Mouse (Mus musculus) erythroblast, embryonic 14.5 days (primary cell): ENCODE results near the gene Tshz2. TPM values are rescaled to one million over a fixed set of nuclear protein-coding genes. Genes with fewer than 3 reads are reported as not detected.

Experiments
- H3K27me3 ChIP-seq: 2 replicates; pipeline ENCODE4 v1.6.1; 2012; ENCODE audit warnings: inconsistent platforms; ENCODE audit not compliant: control insufficient read depth
- H3K36me3 ChIP-seq: 2 replicates; pipeline ENCODE4 v1.6.1; 2012; ENCODE audit warnings: mild to moderate bottlenecking, inconsistent platforms; ENCODE audit not compliant: control insufficient read depth
- H3K4me1 ChIP-seq: 2 replicates; pipeline ENCODE4 v1.6.1; 2012; ENCODE audit warnings: inconsistent platforms; ENCODE audit not compliant: control insufficient read depth
- H3K4me3 ChIP-seq: replicated peaks from 2 replicates; pipeline ENCODE3; 2012; ENCODE audit warnings: moderate library complexity, mild to moderate bottlenecking, inconsistent platforms
- H3K9me3 ChIP-seq: 2 replicates; pipeline ENCODE4 v1.6.1; 2012; ENCODE audit warnings: low read length, inconsistent platforms, mixed read lengths; ENCODE audit not compliant: control insufficient read depth
- GATA1 ChIP-seq: IDR thresholded peaks from 2 replicates; pipeline ENCODE4 v1.6.1; 2012; ENCODE audit warnings: low read length, inconsistent platforms, mixed read lengths
- TAL1 ChIP-seq: IDR thresholded peaks from 3 replicates; pipeline ENCODE4 v1.6.1; 2012; ENCODE audit warnings: low read length, inconsistent platforms, mixed read lengths
- polyA plus RNA-seq: library from polyadenylated mRNA; stranded (reverse); fragments of >175 nt; gene quantifications from 2 replicates; pipeline ENCODE4 v1.2.3, GENCODE M21; 2012

The Tshz2 gene
- polyA plus RNA-seq, 1 experiment: not detected

DNA sequence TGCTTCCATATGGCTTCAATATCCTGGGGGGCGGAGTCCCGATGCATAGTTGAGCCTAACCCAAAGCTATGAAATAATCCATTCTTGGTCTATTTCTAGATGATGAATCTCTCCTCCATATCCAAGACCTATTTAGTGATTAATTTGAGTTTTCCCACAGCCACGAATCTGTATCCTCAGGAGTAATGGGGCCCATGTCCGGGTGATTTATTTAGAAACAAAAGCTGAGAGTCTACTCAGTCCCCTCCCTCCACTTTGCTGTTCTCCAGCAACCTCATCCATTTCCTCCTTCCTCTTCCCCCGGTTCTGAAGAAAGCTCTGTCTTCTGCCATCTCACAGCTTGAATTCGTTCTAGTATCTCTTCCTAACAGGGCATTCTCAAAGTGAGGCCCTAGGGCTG, 125.3 kb downstream of the Tshz2 start:
- H3K27me3 ChIP-seq: no peaks in the 10 kb centered on the region
- no peak overlapping the region for H3K4me3 ChIP-seq
- TF ChIP-seq GATA1 (no peak), TAL1 (no peak)
- no peaks in the 10 kb centered on the region for H3K4me1 ChIP-seq
- peaks cover 25% of the 10 kb centered on the region for H3K9me3 ChIP-seq
- H3K36me3 ChIP-seq: no peaks in the 10 kb centered on the region

GRCm38 (mm10) chr2:169760117-169760516, 127.3 kb downstream of the Tshz2 start:
- no peaks in the 10 kb centered on the region for H3K36me3 ChIP-seq
- no peak overlapping the region for H3K4me3 ChIP-seq
- TF ChIP-seq TAL1: no peak
- TF ChIP-seq GATA1: no peak
- no peaks in the 10 kb centered on the region for H3K4me1 ChIP-seq
- peaks cover 10% of the 10 kb centered on the region for H3K9me3 ChIP-seq
- H3K27me3 ChIP-seq: no peaks in the 10 kb centered on the region

GRCm38 (mm10) chr2:169761726-169762125, 128.9 kb downstream of the Tshz2 start:
- no peaks in the 10 kb centered on the region for H3K36me3 ChIP-seq
- no peak overlapping the region for H3K4me3 ChIP-seq
- no peaks in the 10 kb centered on the region for H3K4me1 ChIP-seq
- H3K9me3 ChIP-seq: peaks cover 10% of the 10 kb centered on the region
- TF ChIP-seq TAL1 (no peak), GATA1 (no peak)
- no peaks in the 10 kb centered on the region for H3K27me3 ChIP-seq

DNA sequence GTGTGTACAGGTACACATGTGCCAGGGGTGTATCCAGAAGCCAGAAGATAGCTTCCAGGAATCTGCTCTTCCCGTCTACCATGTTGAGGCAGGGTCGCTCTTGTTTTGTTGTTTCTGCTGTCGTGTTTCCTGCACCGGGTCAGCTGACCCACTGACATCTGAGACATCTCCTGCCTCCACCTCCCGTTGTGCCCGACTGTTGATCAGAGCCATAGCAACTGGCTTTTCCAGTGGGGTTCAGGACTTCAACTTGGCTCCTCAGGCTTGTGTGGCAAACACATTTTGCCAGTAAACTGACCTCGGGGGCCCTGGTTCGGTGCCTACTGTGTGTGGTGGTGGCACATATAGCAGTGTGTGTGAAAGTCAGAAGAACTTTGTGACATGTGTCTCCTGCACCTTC, 129.5 kb downstream of the Tshz2 start:
- no peak for TF ChIP-seq GATA1
- TF ChIP-seq TAL1: no peak
- H3K4me3 ChIP-seq: no peak overlapping the region
- peaks cover 10% of the 10 kb centered on the region for H3K9me3 ChIP-seq
- no peaks in the 10 kb centered on the region for H3K27me3 ChIP-seq
- no peaks in the 10 kb centered on the region for H3K4me1 ChIP-seq
- H3K36me3 ChIP-seq: no peaks in the 10 kb centered on the region

- Histone ChIP-seq H3K36me3 (no peaks in the 10 kb centered on the region), H3K9me3 (peaks cover 5% of the 10 kb centered on the region), H3K4me1 (no peaks in the 10 kb centered on the region), H3K4me3 (no peak overlapping the region), H3K27me3 (no peaks in the 10 kb centered on the region)
- TF ChIP-seq TAL1 (no peak), GATA1 (no peak)
These were observed 130.9 kb downstream of the Tshz2 start for GRCm38 (mm10) chr2:169763716-169764115.

DNA sequence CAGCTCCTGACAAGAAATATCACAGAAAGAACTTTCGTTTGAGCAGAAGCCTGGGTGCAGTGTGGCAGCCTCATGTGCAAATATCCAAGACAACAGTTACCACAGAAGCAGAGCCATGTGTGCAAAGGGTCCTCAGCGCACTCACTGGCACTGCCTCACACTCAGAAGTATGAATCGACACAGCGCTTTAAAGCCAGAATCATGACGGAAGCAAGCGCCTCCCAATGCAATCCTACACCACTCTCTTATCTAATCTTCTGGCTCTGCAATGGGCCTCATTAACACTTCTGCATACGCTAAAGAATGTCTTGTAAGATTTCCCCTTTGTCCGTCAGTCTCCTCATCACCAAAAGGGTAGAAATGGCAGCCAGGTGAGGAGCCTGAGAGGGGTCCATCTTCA, 133.4 kb downstream of the Tshz2 start:
- H3K27me3 ChIP-seq: no peaks in the 10 kb centered on the region
- TF ChIP-seq GATA1: no peak
- TF ChIP-seq TAL1: no peak
- H3K9me3 ChIP-seq: no peaks in the 10 kb centered on the region; the same call in 1 of the 2 replicates
- no peaks in the 10 kb centered on the region for H3K4me1 ChIP-seq
- H3K36me3 ChIP-seq: no peaks in the 10 kb centered on the region
- no peak overlapping the region for H3K4me3 ChIP-seq

- Histone ChIP-seq H3K4me1 (no peaks in the 10 kb centered on the region), H3K36me3 (no peaks in the 10 kb centered on the region), H3K27me3 (no peaks in the 10 kb centered on the region), H3K4me3 (no peak overlapping the region), H3K9me3 (no peaks in the 10 kb centered on the region; the same call in 1 of the 2 replicates)
- TF ChIP-seq TAL1 (no peak), GATA1 (no peak)
These were observed 134.5 kb downstream of the Tshz2 start for GRCm38 (mm10) chr2:169767281-169767680.

- Histone ChIP-seq H3K9me3 (no peaks in the 10 kb centered on the region), H3K27me3 (no peaks in the 10 kb centered on the region), H3K4me1 (no peaks in the 10 kb centered on the region; the same call in 1 of the 2 replicates), H3K4me3 (no peak overlapping the region), H3K36me3 (no peaks in the 10 kb centered on the region)
- TF ChIP-seq GATA1 (no peak), TAL1 (no peak)
These were observed 142.3 kb downstream of the Tshz2 start for GRCm38 (mm10) chr2:169775078-169775477.

DNA sequence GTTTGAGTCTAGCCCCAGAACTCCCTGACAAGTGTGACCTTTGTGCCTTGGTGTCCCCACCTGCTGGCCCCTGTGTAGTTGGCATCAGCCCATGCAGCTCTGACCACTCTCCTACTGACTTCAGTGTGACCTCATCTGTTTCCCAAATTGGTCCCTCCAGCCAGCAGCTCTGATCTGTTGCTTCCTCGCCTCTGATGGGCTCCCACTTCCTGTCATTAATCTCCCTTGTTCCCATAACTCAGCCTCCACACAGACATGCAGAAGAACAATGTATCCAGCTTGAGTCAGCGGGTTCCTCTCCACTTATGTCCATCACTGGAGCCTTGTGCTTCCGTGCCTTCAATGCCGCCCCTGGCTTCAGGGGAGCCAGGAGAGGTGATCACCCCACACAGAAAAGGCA, 144.4 kb downstream of the Tshz2 start:
- TF ChIP-seq TAL1: no peak
- TF ChIP-seq GATA1: no peak
- Histone ChIP-seq H3K4me1 (no peaks in the 10 kb centered on the region; the same call in 1 of the 2 replicates), H3K36me3 (no peaks in the 10 kb centered on the region), H3K27me3 (no peaks in the 10 kb centered on the region), H3K4me3 (no peak overlapping the region), H3K9me3 (no peaks in the 10 kb centered on the region)

DNA sequence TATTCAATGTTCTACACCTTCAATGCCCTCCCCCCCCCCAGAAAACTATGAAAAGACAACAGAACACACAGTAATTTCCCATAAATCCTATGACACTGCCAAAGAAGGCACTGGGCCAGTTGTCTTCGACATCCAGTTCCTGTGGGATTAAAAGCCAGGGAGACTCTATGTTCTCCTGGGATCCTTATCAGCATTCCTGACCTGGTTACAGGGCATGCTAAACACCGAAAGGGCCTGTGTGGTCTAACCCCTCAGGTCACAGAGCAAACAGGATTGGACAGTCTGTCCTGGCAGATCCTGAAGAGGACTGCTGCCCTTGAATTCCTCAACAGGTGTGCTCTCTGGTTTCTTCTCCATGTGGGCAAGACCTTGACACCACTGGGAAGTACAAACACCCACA, 145.0 kb downstream of the Tshz2 start:
- no peak overlapping the region for H3K4me3 ChIP-seq
- H3K27me3 ChIP-seq: no peaks in the 10 kb centered on the region
- no peaks in the 10 kb centered on the region for H3K36me3 ChIP-seq
- no peaks in the 10 kb centered on the region for H3K9me3 ChIP-seq
- TF ChIP-seq GATA1 (no peak), TAL1 (no peak)
- H3K4me1 ChIP-seq: no peaks in the 10 kb centered on the region; the same call in 1 of the 2 replicates
